Mouse (Mus musculus) liver, embryonic 13.5 days (tissue): ENCODE measurements around the gene Lmbrd2. TPM values are rescaled to one million over a fixed set of nuclear protein-coding genes. Genes with fewer than 3 reads are reported as not detected.
"Not testable (repeated sequence)": the region's sequence is repeated elsewhere in the genome, so short reads cannot be mapped to it uniquely, and the experiment has no call there.

ENCODE experiments used
- ATAC-seq: fragments of 200-750 bp; cut with Nextera tagmentation; 2 replicates; pipeline ENCODE4 v1.8.0; 2017; ENCODE audit warnings: low read depth, mild to moderate bottlenecking, moderate number of reproducible peaks, moderate library complexity
- DNase-seq: peaks from one replicate; pipeline ENCODE4 v3.0.0; 2022
- H3K27ac ChIP-seq: fragments of 300-500 bp; sonication (generic); 2 replicates; pipeline ENCODE4 v1.5.1; 2015; ENCODE audit warnings: moderate library complexity, mild to moderate bottlenecking, inconsistent platforms
- H3K27me3 ChIP-seq: fragments of 300-500 bp; sonication (generic); 2 replicates; pipeline ENCODE4 v1.6.1; 2015; ENCODE audit warnings: mild to moderate bottlenecking, inconsistent platforms
- H3K36me3 ChIP-seq: fragments of 300-500 bp; sonication (generic); 2 replicates; pipeline ENCODE4 v1.6.1; 2015; ENCODE audit warnings: mild to moderate bottlenecking, inconsistent platforms
- H3K4me1 ChIP-seq: fragments of 300-500 bp; sonication (generic); replicated peaks from 2 replicates; pipeline ENCODE4 v1.6.1; 2015; ENCODE audit warnings: inconsistent platforms
- H3K4me2 ChIP-seq: fragments of 300-500 bp; sonication (generic); 2 replicates; pipeline ENCODE4 v1.6.1; 2015; ENCODE audit warnings: inconsistent platforms, mild to moderate bottlenecking, moderate library complexity
- H3K4me3 ChIP-seq: fragments of 300-500 bp; sonication (generic); replicated peaks from 2 replicates; pipeline ENCODE4 v1.5.1; 2015; ENCODE audit warnings: mild to moderate bottlenecking, inconsistent platforms
- H3K9ac ChIP-seq: fragments of 300-500 bp; sonication (generic); 2 replicates; pipeline ENCODE4 v1.6.1; 2015; ENCODE audit warnings: mild to moderate bottlenecking, inconsistent platforms
- H3K9me3 ChIP-seq: fragments of 300-500 bp; sonication (generic); replicated peaks from 2 replicates; pipeline ENCODE4 v1.6.1; 2016; ENCODE audit warnings: inconsistent platforms
- WGBS: fragments of 180-500 bp; shearing (Covaris S2); methylation state at CpG from one replicate; pipeline ENCODE4 v1.1.7; 2015; ENCODE audit not compliant: insufficient replicate concordance; 5-methylcytosine and 5-hydroxymethylcytosine counted together
- polyA plus RNA-seq: library from polyadenylated mRNA; unstranded; fragments of >200 nt; fragmentation: Nextera tagmentation; extraction: Ambion mirVana; gene quantifications from 2 replicates; pipeline ENCODE4 v1.2.1, GENCODE M21; 2015

The Lmbrd2 gene
- polyA plus RNA-seq, 1 experiment from 2014 or later = 2.2 TPM

DNA sequence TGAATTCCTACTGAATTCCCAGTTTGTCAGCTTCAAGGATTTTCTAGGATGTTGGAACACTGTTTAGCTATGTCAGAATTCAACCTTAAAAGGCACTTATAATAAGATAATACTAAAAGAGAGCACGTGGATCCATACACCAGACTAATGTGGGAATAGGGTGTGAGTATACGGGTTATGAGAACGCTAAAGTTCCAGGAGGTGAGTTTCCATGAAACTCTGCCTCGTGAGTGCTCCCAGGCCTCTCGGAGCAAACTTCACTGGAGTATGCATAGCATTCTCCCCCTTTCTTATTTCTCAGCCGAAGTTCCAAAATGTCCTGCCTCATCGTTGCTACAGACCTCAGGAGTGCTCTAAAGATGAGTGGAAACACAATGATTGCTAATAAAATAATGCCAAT lies 73.1 kb downstream of the Lmbrd2 start:
- not testable (repeated sequence) for H3K27ac ChIP-seq, H3K4me2 ChIP-seq, H3K9ac ChIP-seq, H3K4me3 ChIP-seq, H3K36me3 ChIP-seq, H3K27me3 ChIP-seq, H3K4me1 ChIP-seq, ATAC-seq, DNase-seq, H3K9me3 ChIP-seq
- WGBS = 72% methylated on average over 7 of the region's 7 CpGs

DNA sequence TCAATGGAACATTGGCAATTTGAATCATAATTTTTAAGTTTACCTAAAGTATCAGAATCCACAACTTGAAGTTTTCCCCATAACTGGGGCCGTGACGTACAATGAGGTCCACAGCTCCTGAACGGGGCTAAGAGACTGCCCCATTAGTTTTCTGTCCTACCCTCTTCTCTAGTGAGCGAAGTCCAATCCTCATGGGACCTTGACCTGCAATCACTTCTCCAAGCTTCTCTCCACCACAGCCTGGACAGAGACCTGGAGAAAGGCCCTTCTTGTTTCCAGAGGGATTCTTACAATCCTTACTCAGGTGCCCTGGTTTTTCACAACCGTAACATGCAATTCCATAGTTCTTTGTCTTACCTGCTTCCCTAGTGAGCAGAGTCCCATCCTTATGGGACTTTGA lies 76.1 kb downstream of the Lmbrd2 start:
- Histone ChIP-seq H3K4me1 (no peaks in the 10 kb centered on the region), H3K9me3 (no peaks in the 10 kb centered on the region)
- no peak for ATAC-seq

DNA sequence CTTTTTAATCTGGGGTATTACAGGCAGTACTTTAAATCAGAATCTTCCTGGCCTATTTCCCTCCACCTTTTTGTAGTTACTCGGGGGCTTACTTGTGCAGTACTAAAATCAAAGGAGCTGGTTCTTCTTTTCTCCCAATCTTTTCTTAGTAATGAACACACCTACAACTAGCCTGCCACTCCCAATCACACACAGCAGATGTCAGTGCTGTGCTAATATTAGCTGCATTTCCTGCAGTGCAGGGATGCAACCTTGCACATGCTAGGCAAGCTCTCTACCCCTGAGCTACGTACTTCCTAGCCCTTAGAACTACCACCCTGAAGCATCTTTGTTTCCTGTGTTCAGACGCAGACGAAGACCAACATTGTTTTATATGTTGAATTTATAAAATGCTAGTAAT lies 90.6 kb downstream of the Lmbrd2 start:
- H3K4me1 ChIP-seq, H3K27me3 ChIP-seq, H3K36me3 ChIP-seq, ATAC-seq, H3K9ac ChIP-seq, H3K27ac ChIP-seq, H3K9me3 ChIP-seq, H3K4me2 ChIP-seq, H3K4me3 ChIP-seq, DNase-seq: not testable (repeated sequence)
- WGBS = 50% methylated on average over 4 of the region's 4 CpGs

More for the DNA sequence above, 76.1 kb downstream of the Lmbrd2 start:
- Histone ChIP-seq H3K9ac (no peak overlapping the region), H3K4me3 (no peak overlapping the region), H3K36me3 (no peaks in the 10 kb centered on the region), H3K27me3 (no peaks in the 10 kb centered on the region), H3K4me2 (no peak overlapping the region), H3K27ac (no peak overlapping the region)
- no peak for DNase-seq
- 71% methylated on average over 5 of the region's 5 CpGs for WGBS

DNA sequence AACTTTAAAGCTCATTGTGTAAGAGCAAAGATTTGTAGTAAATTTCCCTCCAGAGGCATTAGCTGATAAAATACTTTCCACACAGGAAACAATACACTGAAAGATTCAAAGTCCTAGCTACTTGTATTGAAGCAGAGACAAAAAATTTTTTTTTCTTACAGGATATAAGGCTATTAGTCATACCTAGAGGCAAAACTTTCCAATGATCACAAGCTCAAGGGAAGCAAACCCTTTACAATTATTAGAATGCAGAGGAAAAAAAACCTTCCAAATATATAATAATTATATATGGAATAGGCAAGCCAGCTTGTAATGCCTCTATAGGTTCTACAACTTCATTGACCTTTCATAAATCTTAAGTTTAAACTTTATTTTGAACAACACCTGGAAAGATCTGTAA lies 106.0 kb downstream of the Lmbrd2 start:
- ATAC-seq = no peak
- Histone ChIP-seq H3K9ac (no peak overlapping the region), H3K4me2 (no peak overlapping the region), H3K4me3 (no peak overlapping the region), H3K9me3 (no peaks in the 10 kb centered on the region), H3K36me3 (no peaks in the 10 kb centered on the region), H3K27me3 (no peaks in the 10 kb centered on the region), H3K27ac (no peak overlapping the region), H3K4me1 (no peaks in the 10 kb centered on the region)
- DNase-seq = no peak

Other genes with a start within 250 kb of the Lmbrd2 start
- 0.28 and 0.29 TPM in 2 replicates for gene Ranbp3l, start 172.6 kb upstream of the Lmbrd2 start, polyA plus RNA-seq
- gene Nadk2, start 69.3 kb upstream of the Lmbrd2 start, polyA plus RNA-seq = 103 and 120 TPM in 2 replicates
- gene Skp2, start 14.9 kb downstream of the Lmbrd2 start, polyA plus RNA-seq = 26.8 and 34.9 TPM in 2 replicates
- 0.48 and 0.65 TPM in 2 replicates for gene Ugt3a1, start 136.3 kb downstream of the Lmbrd2 start, polyA plus RNA-seq
- 0.47 and 0.54 TPM in 2 replicates for gene Ugt3a2, start 195.0 kb downstream of the Lmbrd2 start, polyA plus RNA-seq